Mouse (Mus musculus) layer of hippocampus, adult 2 months (tissue): ENCODE data around the gene Zfp1. TPM values are rescaled to one million over a fixed set of nuclear protein-coding genes. Genes with fewer than 3 reads are reported as not detected.

Experiments
- DNase-seq, 2 experiments: peaks; one replicate each; pipeline ENCODE4 v3.0.0; 2022; ENCODE audit warnings: low spot score in 2 of 2
- H3K27ac ChIP-seq: fragments of 200-600 bp; 2 replicates; pipeline ENCODE4 v1.8.1; 2022
- H3K4me3 ChIP-seq: fragments of 200-600 bp; 2 replicates; pipeline ENCODE4 v1.8.1; 2022; ENCODE audit warnings: mild to moderate bottlenecking
- CTCF ChIP-seq: fragments of 200-600 bp; conservative IDR thresholded peaks from 2 replicates; pipeline ENCODE4 v1.8.1; 2022; ENCODE audit warnings: antibody characterized with exemption, mild to moderate bottlenecking, moderate library complexity
- total RNA-seq, 2 experiments: library from RNA; stranded (reverse); gene quantifications; 2 replicates each; pipeline ENCODE4 v1.2.3; 2021

The Zfp1 gene
- total RNA-seq, 2 experiments from 2014 or later, result 24.0 to 25.1 TPM

DNA sequence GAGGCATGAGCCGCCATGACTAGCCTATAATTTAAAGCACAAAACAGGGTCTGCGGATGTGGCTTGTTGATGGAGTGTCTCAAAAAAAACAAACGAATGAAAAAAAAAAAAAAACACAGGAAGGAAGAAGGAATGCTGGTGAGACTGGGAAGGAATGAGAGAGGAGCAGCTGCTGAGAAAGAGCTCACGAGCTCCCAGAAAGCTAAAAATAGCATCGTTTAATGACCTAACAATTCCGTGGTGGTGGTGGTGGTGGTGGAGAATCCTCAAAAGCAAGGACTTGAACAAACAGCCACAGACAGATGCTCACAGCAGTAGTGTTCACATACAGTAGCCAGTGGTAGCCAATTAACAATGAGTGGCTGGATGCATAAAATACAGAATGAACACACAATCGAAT lies 52.2 kb downstream of the Zfp1 start:
- H3K27ac ChIP-seq, result no peak overlapping the region
- H3K4me3 ChIP-seq, result no peak overlapping the region
- no peak for DNase-seq
- TF ChIP-seq CTCF, result no peak

DNA sequence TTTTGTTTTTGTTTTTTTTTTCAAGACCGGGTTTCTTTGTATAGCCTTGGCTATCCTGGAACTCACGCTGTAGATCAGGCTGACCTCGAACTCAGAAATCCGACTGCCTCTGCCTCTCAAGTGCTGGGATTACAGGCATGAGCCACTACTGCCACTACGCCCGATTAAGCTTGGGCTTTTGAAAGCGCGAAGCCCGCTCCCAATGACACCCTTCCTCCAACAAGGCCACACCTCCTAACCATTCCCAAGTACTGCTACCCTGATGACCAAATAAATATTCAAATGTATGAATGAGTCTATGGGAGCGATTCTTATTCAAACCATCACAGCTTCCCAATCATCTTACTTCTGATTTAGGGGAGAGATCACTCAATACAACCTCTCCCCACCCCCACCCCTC lies 54.5 kb downstream of the Zfp1 start:
- TF ChIP-seq CTCF, result no peak
- Histone ChIP-seq H3K27ac (no peak overlapping the region), H3K4me3 (no peak overlapping the region)
- DNase-seq, result no peak

DNA sequence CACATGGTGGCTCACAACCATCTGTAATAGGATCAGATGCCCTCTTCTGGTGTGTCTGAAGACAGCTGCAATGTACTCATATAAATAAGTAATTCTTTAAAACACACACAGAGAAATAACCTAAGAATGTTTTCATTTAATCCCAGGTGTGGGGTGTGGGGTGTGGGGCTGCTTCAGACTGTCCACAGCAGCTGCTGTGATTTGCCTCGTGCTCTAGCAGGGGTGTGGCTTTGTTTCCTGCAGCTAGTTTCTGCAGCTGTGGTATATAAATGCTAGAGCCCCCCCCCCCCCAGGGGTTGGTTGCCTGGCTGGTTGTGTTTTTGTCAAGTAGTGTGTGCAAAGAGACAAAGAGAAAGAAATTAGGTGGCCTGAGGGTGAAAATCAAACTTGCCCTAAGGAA lies 55.8 kb downstream of the Zfp1 start:
- no peak overlapping the region for H3K27ac ChIP-seq
- TF ChIP-seq CTCF, result no peak
- H3K4me3 ChIP-seq, result no peak overlapping the region
- DNase-seq, result no peak

DNA sequence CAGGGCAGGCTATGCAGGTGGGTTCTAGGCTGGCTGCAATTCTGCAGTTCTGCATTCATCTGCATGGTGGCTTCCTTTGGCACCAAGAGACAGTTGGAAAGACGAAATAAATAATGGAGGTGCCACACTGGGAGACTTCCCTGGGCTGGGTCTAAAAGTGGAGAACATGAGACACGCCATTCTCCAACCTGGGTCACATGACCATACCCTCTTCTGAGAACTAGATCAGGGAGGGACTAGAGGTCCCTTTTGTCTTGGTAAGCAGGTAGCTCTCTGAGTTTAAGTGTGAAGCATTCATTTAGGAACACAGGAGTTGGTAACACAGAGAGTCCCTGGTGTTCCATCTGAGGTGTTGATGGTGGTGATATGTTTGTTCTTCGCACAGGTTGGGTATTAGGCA lies 57.0 kb downstream of the Zfp1 start:
- no peak for TF ChIP-seq CTCF

GRCm38 (mm10) chr8:111700740-111701139 lies 57.5 kb downstream of the Zfp1 start:
- Histone ChIP-seq H3K4me3 (no peak overlapping the region), H3K27ac (no peak overlapping the region)
- DNase-seq, result no peak
- no peak for TF ChIP-seq CTCF

More for the DNA sequence above, 57.0 kb downstream of the Zfp1 start:
- Histone ChIP-seq H3K4me3 (no peak overlapping the region), H3K27ac (no peak overlapping the region)
- DNase-seq, result no peak

- H3K4me3 ChIP-seq, result no peak overlapping the region
- no peak for DNase-seq
- no peak for TF ChIP-seq CTCF
- H3K27ac ChIP-seq, result no peak overlapping the region
These were observed 58.2 kb downstream of the Zfp1 start for GRCm38 (mm10) chr8:111701380-111701779.

DNA sequence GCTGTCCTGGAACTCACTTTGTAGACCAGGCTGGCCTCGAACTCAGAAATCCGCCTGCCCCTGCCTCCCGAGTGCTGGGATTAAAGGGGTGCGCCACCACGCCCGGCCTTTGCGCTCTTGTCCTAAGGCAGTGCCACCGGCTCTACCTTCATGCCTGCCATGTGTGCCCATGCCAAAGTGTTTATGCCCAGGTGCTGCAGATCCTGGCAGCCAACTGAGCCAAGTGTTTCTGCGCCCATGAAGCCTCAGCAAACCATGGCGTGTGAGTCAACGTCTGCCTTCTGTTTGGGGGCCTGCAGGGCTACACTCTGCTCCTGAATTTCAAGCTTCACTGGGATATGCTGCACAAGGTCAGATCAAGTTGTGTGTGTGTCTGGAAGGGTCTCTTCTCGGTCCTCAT lies 61.4 kb downstream of the Zfp1 start:
- Histone ChIP-seq H3K27ac (no peak overlapping the region), H3K4me3 (no peak overlapping the region)
- DNase-seq, result no peak
- no peak for TF ChIP-seq CTCF

DNA sequence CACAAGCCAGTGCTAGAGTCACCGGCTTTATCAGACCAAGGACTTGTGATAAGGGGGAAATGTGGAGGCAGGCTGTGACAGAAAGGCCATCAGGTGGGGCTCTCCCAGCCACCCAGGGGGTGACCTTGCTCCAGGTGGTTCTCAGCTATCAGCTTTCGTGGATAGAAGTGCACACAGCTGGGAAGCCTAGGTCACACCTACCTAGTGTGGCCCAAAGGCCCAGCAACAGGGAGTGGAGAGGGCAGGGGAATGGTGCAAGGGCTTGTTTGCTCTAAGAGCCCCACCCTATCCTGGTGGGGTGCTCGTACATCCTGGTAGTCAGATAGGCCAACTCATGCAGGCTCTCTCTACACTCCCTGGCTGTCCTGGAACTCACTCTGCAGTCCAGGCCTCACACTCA lies 62.0 kb downstream of the Zfp1 start:
- no peak for DNase-seq
- Histone ChIP-seq H3K4me3 (no peak overlapping the region), H3K27ac (no peak overlapping the region)
- no peak for TF ChIP-seq CTCF

GRCm38 (mm10) chr8:111705699-111706098 lies 62.5 kb downstream of the Zfp1 start:
- Histone ChIP-seq H3K27ac (no peak overlapping the region), H3K4me3 (no peak overlapping the region)
- no peak for DNase-seq
- TF ChIP-seq CTCF, result no peak

DNA sequence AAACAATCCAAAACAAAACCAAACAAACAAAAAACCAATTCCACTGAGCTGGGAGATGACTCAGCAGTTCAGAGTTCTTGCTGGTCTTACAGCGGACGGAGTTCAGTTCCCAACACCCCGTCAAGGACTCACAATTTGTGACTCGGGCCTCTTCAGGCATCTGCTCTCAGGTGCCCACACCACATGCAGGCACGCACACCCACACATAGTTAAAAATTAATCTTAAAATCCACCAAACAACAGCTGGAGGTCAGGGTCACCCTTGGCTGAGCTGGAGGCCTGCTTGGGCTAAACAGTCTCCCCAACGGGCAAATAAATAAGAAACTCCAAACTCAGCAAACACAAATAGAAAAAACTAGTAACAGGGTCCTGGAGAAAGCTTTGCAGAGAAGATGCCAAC lies 65.1 kb downstream of the Zfp1 start:
- DNase-seq, result no peak
- Histone ChIP-seq H3K27ac (peak overlapping the region; percentile 7; the same call in 1 of the 2 replicates), H3K4me3 (no peak overlapping the region)
- no peak for TF ChIP-seq CTCF

GRCm38 (mm10) chr8:111709223-111709622 lies 66.0 kb downstream of the Zfp1 start:
- DNase-seq, result no peak
- no peak for TF ChIP-seq CTCF
- H3K4me3 ChIP-seq, result no peak overlapping the region
- no peak overlapping the region for H3K27ac ChIP-seq

- Histone ChIP-seq H3K27ac (no peak overlapping the region), H3K4me3 (no peak overlapping the region)
- no peak for TF ChIP-seq CTCF
- no peak for DNase-seq
These were observed 67.7 kb downstream of the Zfp1 start for GRCm38 (mm10) chr8:111710777-111711485.

- H3K4me3 ChIP-seq, result no peak overlapping the region
- peak overlapping the region; percentile 76 for H3K27ac ChIP-seq
- no peak for TF ChIP-seq CTCF
- DNase-seq, result peak; percentile 67 to 70
These were observed 68.9 kb downstream of the Zfp1 start for GRCm38 (mm10) chr8:111712135-111712534.

DNA sequence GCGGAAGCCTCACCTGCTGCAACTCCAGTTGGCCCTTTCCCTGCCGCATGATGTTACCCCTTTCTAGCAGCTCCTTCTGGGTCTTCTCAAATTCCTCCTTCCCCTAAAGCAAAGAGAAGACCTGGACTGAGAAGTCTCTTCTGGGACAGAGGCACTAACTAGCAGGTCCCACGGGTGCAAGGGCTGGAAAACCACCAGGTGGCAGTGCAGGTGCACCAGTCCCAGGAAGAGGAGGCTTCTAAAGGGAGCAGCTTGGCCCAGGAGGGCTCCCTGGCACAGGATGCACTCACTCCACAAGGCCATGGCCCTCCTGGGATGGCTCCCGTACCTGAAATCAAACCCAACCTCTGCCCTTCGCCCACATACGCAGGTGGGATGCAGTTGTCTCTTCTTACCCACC lies 69.4 kb downstream of the Zfp1 start:
- peak overlapping the region; percentile 76 for H3K27ac ChIP-seq
- peak; percentile 84 for TF ChIP-seq CTCF
- no peak overlapping the region for H3K4me3 ChIP-seq
- DNase-seq, result peak in 1 of 2 experiments; percentile 74
